Mouse (Mus musculus) ovary, adult 18-20 months (tissue): ENCODE measurements around the gene Magi2.

ENCODE experiments used
- DNase-seq: peaks from one replicate; pipeline ENCODE4 v3.0.0; 2022; ENCODE audit warnings: low spot score, mixed read lengths

Gene Magi2

GRCm38 (mm10) chr5:20080605-20081309, 853.9 kb downstream of the Magi2 start:
- no peak for DNase-seq

GRCm38 (mm10) chr5:20082368-20082767, 855.5 kb downstream of the Magi2 start:
- DNase-seq = no peak

DNA sequence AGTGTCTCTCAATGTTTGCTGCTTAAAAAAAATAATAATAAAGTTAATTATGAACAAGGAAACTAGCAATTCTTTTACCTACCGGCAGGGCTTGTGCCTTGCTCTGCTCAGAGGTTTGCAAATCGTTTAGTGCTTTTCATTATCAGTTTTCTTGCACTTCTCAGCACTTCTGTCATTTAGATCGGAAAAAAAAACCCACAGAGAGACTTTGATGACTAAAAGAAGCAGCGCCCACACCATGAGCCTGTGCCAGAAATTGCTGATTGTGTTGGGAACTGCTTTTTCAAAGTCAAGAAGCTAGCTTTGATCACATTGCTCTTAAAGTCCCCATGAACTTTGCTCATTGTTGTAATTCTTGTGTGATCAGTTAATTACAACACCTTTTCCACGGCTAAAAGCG, 860.2 kb downstream of the Magi2 start:
- no peak for DNase-seq

DNA sequence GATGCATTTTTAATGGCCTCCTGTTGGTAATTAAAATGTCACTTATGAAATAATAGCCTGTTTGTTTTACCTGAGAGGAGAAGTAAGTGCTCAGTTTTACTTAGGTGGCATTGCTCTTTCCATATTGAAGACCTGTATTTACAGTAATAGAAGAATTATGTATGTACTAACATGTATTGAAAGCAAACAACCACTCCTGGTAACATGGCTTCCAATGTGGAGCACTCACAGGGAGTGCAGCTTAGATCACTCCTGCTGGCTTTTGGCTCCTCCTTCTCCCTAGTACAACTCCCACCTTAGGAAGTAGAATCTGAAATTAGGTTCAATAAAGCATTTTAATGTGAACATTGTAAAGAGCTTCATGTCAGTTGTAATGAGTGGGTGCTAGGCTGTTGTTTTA, 877.0 kb downstream of the Magi2 start:
- DNase-seq = no peak

GRCm38 (mm10) chr5:20104496-20104895, 877.7 kb downstream of the Magi2 start:
- no peak for DNase-seq

- DNase-seq = no peak
These were observed 882.7 kb downstream of the Magi2 start for GRCm38 (mm10) chr5:20109496-20109895.

- no peak for DNase-seq
These were observed 890.3 kb downstream of the Magi2 start for GRCm38 (mm10) chr5:20117156-20117555.

DNA sequence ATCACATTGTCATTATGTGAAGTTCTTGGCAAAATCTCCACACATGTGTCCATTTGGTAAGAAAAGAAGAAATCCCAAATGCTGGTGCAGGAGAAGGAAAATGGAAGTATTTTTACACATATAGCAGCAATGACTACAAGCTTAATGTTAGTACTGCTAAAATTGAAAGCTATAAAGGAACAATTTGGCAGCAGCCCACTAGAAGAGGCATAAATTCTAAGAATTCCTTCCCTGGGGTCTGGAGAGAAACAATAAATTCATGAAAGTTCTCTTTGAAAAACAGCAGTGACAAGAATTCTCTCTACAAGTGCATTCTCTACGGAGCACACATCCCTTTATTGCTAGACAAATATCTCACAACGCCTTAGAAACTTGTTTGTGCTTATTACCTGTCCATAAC, 913.4 kb downstream of the Magi2 start:
- DNase-seq = no peak

GRCm38 (mm10) chr5:20140662-20141444, 914.0 kb downstream of the Magi2 start:
- DNase-seq = no peak

GRCm38 (mm10) chr5:20153359-20154125, 926.7 kb downstream of the Magi2 start:
- DNase-seq = no peak

DNA sequence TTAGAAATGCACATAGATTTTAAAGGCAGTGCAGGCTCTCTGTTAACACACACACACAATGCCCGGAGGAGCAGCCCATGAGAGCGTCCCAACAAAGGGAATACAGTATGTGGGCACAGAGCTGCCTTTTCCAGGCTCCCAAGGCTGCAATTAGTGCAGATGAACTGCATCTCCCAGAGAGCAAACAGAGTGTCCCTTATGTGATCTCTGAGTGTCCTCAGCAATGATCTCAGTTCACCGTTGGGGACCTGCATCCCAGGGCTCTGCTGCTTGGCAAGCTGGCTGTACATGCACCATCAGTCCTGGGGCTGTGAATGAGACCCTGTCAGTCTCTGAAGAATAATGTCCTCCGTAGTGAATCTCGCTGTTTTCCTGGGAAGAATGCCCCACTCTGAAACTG, 969.9 kb downstream of the Magi2 start:
- DNase-seq = no peak

DNA sequence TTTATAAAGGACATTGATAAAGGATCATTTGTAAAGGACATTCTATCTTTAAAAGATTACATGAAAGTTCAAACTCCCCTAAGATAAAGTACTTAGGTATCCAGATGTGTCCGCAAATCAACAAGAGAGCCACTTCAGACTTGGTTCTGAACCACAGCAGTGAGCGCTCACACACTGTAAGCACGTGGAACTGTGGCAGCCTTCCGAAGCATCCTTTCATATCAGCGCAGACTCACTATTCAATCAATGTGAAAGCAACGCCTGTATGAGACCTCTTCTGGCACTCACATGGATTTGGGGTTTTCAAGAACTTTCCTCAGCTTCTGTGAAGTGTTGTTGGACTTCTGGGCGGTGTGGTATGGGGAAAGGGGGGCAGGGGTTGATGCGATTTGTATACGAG, 970.6 kb downstream of the Magi2 start:
- no peak for DNase-seq

GRCm38 (mm10) chr5:20201348-20201747, 974.5 kb downstream of the Magi2 start:
- DNase-seq = no peak

GRCm38 (mm10) chr5:20208110-20208509, 981.3 kb downstream of the Magi2 start:
- no peak for DNase-seq

GRCm38 (mm10) chr5:20213299-20213698, 986.5 kb downstream of the Magi2 start:
- no peak for DNase-seq

GRCm38 (mm10) chr5:20226471-20227210, 999.8 kb downstream of the Magi2 start:
- DNase-seq = no peak

DNA sequence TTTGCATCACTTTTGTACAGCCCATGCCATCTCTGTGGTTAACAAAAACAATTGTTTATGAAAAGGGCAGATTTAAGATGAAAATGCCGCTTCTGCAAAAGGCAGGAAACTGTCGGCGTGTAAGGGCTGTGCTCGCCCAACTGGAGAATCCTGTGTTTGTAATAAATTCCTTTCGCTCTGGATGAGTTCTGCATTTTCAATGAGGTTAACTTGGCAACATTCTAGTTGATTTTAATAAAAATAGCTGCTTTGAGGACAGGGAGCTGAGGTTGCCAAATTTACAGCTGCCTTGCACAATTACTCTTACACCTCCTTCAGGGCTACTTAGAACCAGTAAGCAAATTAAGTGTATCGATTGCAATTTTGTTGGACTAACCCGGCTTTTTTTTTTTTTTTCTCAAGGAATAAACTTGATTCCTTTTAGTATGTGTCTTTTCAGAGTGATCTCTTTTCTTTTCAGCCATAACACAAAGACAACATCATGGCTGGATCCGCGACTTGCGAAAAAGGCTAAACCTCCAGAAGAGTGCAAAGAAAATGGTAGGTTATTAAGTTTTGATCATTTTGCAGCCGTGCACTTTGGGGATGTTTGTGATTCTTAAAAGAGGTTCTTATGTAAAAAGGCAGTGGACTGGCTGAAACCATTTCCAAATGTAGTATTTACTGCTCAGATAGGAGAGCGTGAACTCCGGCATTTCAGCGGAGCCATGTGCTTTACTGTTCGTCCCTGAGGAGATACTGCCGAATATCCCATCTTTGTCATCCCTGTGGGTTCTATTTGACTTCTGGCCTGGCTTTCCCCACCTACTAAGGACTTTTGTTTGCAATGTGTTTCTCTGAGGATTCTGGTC, 1001.3 kb downstream of the Magi2 start:
- no peak for DNase-seq

DNA sequence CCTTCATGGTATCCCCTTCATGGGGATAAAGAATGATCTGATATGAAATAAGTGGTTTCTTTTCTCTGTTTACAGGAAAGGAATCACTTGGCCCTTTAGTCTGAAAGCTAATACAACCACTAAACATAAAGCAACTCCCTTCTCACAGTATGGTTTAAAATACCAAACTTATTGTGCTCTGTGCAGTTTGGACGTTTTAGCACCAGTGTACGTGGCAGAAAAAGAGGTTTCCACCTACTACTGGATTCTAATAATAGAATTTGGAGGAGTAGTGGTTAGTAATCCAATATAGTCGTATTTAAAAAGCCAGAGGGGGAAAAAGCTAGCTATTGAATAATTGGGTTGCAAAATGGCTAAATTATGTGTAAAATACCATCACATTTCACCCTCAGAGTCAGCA, 1005.1 kb downstream of the Magi2 start:
- no peak for DNase-seq

GRCm38 (mm10) chr5:20241523-20241922, 1014.7 kb downstream of the Magi2 start:
- no peak for DNase-seq

GRCm38 (mm10) chr5:20242496-20242895, 1015.7 kb downstream of the Magi2 start:
- no peak for DNase-seq

DNA sequence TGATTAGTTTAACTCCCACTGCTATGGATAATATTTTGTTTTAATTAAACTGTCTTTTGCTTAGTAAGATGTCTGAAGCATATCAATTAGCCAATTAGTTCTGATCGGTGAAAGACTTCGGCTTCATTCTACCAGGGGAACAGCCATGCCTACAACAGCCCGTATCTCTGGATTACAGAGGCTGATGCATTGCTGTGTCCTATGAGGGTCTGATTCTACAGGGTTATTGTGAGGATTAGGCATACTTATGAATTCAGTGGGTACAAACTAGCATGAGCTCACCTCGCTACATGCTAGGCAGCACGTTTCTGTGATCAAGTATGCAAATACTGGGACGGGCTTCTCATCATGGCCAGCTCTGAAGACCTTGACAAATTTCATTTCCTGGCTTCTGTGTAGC, 1022.5 kb downstream of the Magi2 start:
- no peak for DNase-seq
